Mouse (Mus musculus) bone marrow, adult 2 months (tissue): ENCODE data around the gene Setd1b.

Source experiments
- CTCF ChIP-seq: fragments of 200-500 bp; IDR thresholded peaks from 2 replicates; pipeline ENCODE4 v1.5.1; 2011; ENCODE audit warnings: low read length, control low read depth; ENCODE audit not compliant: control insufficient read depth, insufficient read depth
- POLR2A ChIP-seq: fragments of 200-500 bp; IDR thresholded peaks from 2 replicates; pipeline ENCODE4 v1.6.1; 2011; ENCODE audit warnings: low read depth, mild to moderate bottlenecking, control low read depth, low read length, borderline replicate concordance; ENCODE audit not compliant: control insufficient read depth

DNA sequence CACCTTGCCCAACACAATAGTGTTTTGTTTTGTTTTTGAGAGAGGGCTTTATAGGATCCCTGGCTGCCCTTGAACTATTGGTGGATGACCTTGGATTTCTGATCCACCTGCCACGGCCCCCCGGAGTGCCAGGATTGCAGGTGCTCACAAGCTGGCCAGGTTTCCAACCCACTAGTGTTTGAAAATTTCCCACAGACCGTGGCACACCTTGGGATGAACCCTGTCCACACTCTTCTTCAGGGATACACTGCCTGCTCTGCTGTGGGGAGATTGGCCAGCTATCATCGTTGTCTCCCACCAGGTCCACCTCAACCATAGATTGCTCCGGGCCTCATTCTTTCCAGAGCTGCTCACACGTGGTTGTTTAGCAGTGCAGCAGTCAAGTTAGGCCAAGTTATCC, 52.9 kb downstream of the Setd1b start:
- TF ChIP-seq CTCF (no peak), POLR2A (no peak)
